Mouse (Mus musculus): ENCODE data around the gene Qpctl.

DNA sequence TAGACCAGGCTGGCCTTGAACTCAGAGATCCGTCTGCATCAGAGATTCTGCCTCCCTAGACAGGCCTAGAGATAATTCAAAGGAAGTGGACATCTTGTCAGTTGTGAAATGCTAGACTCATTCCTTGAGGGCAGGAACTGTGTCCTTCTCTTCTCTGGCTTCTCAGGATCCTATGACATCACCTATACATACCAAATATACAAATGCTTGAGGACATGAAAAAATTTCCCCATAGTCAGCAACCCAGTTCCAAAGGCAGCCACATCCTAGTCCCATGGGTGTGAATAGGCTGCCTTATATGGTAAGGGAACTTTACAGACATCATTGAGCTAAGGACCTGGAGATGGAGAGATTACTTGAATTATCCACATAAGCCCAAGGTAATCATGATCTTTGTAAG is 39.5 kb downstream of the Qpctl start:
- no peak for TF ChIP-seq CTCF (IDR thresholded peaks at IDR 0.05; ENCODE audit: borderline replicate concordance, control insufficient read depth, extremely low read depth, insufficient read depth, low read length, poor library complexity)
- no peak for TF ChIP-seq POLR2A (IDR thresholded peaks at IDR 0.05; ENCODE audit: control insufficient read depth, extremely low read depth, insufficient read depth, low read length, poor library complexity)
